Mouse (Mus musculus) cerebellum, adult 11-12 months (tissue): ENCODE measurements around the gene Zfp277.

Source experiments
- DNase-seq: peaks from one replicate; pipeline ENCODE4 v3.0.0; 2022

Zfp277 gene

DNA sequence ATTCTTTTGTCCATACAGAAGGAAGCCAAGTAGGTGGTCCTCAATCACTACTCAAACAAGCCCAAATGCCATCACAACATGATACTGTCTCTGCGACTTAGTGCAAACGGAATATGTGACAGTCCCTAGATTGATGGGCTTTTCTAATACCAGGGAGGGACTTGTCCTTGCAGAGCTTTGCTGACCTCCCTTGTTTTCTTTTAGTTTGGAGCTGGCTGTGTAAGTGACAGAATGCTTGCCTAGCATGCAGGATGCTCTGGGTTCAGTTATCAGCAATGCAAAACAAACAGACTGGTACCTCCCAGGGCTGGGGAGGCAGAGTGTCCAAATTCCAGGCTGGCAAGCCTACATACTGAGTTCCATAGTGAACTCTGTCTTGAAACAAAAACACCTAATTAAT is 7.7 kb downstream of the Zfp277 start:
- DNase-seq = no peak

DNA sequence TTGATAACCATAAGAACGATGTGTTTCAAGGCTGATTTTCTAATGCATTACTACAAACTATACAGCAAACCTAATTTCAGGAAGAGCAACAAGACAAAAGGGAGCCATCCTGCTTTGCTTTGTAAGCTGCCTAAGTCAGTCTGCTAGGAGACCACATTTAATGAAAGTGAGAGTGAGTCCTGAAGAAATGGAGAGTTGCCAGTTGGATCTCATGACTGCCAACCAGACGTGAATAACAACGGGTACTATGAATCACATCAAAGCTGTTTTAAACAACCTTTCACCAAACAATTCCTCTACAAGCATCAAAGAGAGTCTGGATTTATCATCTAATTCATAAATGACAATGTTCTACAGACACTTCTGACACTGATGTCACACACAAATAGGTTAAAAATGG is 11.6 kb downstream of the Zfp277 start:
- no peak for DNase-seq

DNA sequence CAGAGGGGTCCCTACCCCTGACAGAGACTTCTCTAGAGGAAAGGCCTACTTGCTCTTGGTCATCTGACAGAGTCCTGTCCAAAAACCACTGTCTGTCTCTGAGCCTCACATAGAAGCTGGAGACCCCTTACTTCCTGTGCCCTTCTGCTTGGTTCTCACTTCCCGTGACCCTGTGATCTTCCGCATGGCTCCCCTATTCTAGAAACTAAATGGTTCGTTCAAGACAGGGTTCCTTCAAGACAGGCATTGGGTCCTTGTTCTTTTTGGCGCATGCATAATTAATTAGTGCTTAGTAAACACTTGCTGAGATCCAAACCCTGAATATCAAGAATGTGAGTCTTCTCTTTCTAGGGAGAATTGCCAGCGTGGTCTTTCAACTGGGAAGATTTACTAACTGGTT is 14.6 kb downstream of the Zfp277 start:
- no peak for DNase-seq

DNA sequence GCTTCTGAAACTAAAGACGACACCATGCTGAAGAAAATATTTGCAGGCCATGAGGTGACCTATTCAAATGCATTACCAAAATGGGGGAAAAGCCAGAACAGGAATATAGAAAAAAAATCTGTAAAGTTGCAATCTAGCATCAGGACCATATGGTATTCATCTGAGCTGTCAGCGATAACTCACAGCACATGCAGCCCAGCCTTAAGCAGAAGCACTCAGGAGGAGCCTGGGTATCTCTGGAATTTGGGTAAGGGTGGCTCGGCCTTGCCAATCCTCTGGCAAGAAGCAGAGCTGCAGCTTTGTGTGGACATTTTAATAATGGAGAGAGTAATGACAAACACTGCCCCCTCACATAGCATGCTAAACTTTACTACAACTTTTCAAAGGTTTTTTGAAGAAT is 15.7 kb downstream of the Zfp277 start:
- no peak for DNase-seq

DNA sequence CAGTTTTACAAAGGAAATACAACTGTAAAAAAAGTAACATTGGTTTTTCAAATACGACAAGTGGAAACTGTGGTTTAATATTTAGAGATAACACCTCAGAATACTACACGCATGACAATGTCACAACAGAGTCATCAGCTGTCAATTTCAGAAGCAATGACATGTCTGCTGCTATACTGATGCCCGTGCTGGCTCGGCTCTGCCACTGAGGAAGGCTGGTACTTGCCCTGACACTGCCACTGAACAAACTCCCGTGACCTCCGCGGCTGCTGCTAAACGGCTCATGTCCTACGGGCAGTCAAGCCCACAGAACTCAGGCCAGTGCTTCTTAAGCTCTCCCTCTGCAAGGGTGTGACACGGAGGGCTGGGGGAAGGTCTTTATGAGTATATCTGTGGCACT is 18.1 kb downstream of the Zfp277 start:
- no peak for DNase-seq

- no peak for DNase-seq
These were observed 20.7 kb downstream of the Zfp277 start for GRCm38 (mm10) chr12:40424991-40425390.

DNA sequence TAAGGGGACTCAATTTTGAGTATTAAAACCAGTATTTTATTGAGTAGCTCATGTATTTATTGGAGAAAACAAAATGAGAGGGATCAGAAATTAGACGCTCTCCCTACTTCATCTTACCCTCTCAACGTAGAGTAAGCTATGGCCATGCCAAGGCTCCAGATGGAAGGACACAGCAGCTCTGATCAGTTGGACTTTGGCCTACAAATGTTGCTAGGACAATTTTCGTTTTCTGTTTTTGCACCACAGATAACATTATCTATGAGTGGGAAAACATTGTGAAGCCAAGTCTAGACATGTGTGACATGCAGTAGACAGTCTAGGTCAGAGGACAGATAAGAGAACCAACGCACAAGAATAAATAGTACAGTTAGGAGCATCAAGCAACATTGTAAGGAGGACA is 28.4 kb downstream of the Zfp277 start:
- DNase-seq = no peak

DNA sequence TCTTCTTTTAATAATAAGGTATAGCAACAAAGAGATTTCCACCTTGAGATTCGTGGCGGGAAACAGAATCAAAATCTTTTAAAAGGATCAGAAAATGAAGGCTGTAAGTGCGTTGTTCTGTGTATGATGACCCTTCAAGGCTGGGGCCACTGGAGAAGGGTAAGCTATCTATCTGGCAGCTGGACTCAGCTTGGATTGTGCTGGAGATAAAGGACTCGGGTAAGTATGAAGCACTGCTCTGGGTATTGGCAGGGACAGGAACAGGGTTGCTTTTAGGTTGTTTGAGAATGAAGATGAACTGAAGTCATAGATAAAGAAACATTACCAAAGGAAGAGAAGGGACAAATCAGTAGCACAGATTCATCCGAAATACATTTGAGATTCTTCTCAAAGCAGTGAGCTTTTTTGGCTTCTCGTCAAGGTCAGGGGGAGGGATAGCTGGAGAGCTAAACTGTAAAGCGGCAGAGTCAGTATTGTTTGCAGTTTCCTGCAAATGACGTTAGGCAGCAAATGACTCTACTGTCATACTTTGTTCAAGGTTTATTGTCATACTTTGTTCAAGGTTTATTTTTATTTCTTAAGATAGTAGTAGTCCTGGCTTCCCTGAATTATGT is 30.3 kb downstream of the Zfp277 start:
- DNase-seq = no peak

DNA sequence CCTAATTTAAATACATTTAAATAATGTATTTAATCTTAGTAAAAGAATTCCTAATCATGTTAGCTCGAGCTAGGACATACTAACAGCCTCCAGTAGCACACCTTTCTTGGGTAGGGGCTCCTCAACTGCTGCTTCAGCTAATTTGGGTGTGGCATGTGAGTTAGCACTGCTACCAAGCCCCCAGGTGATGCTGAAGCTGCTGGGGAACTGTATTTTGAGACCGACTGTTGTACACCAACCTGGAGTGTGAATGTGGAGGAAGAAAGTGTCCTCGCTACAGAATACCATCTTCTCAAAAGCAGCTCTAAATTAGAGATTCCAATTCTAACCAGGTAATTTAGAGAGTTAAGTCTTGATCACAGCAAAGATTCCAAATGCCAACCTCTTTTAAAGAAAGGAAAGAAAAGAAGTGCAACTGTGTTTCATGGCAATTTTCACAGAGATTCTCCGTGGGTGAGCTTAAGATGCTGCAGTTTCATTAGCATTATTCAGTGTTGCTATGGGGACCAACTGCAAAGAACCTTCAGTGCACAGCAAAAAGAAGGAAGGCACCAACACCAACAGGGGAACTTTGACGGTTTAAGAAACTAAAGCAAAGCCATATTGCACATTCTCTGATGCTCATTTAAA is 30.9 kb downstream of the Zfp277 start:
- DNase-seq = no peak

GRCm38 (mm10) chr12:40399812-40400211 is 45.9 kb downstream of the Zfp277 start:
- no peak for DNase-seq

DNA sequence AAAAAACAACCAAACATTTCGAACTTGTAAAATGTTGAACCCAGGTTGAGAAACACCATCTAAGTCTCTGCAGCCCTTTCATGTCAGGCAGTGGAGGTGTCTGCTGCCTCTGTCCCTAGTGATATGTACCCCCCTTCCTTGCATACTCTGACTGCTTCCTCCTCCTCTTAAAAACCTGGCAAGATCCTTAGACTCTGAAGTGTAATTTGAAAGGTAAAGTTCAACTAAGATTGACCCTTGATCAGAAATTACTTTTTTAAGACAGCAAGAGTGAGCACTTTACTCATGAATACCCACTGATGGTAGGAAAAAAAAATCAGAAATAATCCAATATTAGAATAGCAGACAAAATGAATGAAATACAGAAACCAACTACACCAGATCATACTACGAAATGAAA is 46.3 kb downstream of the Zfp277 start:
- no peak for DNase-seq

- DNase-seq = no peak
These were observed 46.8 kb downstream of the Zfp277 start for GRCm38 (mm10) chr12:40398916-40399315.

GRCm38 (mm10) chr12:40392869-40393268 is 52.8 kb downstream of the Zfp277 start:
- no peak for DNase-seq

DNA sequence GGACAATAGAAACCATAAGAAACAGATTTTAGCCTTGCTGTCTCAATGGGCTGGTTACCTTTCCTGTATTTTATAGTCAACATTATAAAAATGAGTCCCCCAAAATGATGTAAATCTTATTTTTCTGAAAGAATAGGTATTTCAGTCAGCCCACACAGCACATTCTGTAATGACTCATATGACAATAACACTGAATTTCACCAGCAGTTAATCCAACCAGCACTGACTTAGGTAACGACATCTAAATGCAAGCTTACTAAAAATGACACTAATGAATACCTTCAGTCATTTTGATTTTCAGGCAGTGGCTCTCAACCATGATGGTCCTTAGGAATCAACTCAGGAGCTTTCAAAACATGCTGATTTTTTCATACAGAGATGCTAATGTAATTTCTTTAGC is 54.4 kb downstream of the Zfp277 start:
- DNase-seq = no peak

- no peak for DNase-seq
These were observed 57.9 kb downstream of the Zfp277 start for GRCm38 (mm10) chr12:40387786-40388185.

DNA sequence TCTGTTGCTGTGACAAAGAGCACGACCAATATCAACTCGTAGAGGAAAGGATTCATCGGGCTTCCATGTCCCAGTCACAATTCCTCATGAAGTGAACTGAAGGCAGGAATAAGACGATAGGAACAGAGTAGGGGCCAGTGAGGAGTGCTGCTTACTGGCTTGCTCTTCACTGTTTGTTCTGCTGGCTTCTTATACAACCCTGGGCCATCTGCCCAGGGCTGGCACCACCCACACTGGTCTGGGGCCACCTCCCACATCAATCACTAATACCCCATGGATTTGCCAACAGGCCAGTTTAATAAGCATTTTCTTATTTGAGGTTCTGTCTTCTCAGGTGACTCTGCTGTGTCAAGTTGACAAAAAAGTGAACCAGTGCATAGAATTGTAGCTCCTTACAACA is 60.4 kb downstream of the Zfp277 start:
- no peak for DNase-seq

GRCm38 (mm10) chr12:40383718-40384117 is 62.0 kb downstream of the Zfp277 start:
- DNase-seq = no peak

- DNase-seq = no peak
These were observed 63.2 kb downstream of the Zfp277 start for GRCm38 (mm10) chr12:40382539-40382938.

DNA sequence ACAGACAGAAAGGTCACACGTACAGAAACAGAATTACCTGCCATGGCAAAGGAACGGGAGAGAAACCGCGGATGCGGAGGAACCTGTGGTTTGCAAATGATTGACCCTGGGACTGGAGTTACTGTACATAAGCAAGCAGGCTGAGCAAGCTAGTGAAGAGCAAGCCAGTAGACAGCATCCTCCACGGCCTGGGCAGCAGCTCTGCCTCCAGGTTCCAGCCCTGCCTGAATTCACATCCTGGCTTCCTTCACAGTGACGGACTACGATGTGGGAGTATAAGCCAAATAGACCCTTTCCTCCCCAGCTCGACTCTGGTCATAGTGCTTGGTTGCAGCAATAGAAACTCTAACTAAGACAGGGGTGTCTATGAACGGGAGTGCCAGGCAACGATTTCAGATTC is 63.9 kb downstream of the Zfp277 start:
- no peak for DNase-seq

GRCm38 (mm10) chr12:40381173-40381801 is 64.4 kb downstream of the Zfp277 start:
- no peak for DNase-seq

GRCm38 (mm10) chr12:40379538-40379923 is 66.2 kb downstream of the Zfp277 start:
- DNase-seq = no peak

- DNase-seq = peak; percentile 12
These were observed 66.8 kb downstream of the Zfp277 start for GRCm38 (mm10) chr12:40378621-40379537.

- no peak for DNase-seq
These were observed 93.8 kb downstream of the Zfp277 start for GRCm38 (mm10) chr12:40351879-40352278.

- no peak for DNase-seq
These were observed 97.5 kb downstream of the Zfp277 start for GRCm38 (mm10) chr12:40348251-40348650.
